Mouse (Mus musculus) erythroid progenitor cell, adult 5-6 weeks (primary cell): ENCODE results near the gene Pdss2. TPM values are rescaled to one million over a fixed set of nuclear protein-coding genes. Genes with fewer than 3 reads are reported as not detected.

Source experiments
- ATAC-seq: replicated peaks from 2 replicates; pipeline ENCODE4 v1.8.0; 2016; ENCODE audit warnings: moderate number of reproducible peaks, mild to moderate bottlenecking, moderate TSS enrichment, inconsistent platforms; ENCODE audit not compliant: poor library complexity, low FRiP score, severe bottlenecking
- total RNA-seq, 2 experiments: library from RNA; stranded (forward) in 1 of 2; stranded (reverse) in 1 of 2; fragments of 150-400 nt in 1 of 2; fragments of 186-747, 209-891 nt in 1 of 2; gene quantifications; 2 replicates each; pipeline versions ENCODE4 v1.2.3 to v1.2.4; 2015 to 2017; ENCODE audit warnings: low replicate concordance in 2 of 2

Pdss2 gene
- total RNA-seq, 2 experiments from 2014 or later, result 6.1 TPM; not detected in 1

GRCm38 (mm10) chr10:43294331-43294730 lies 73.0 kb downstream of the Pdss2 start:
- ATAC-seq, result no peak

DNA sequence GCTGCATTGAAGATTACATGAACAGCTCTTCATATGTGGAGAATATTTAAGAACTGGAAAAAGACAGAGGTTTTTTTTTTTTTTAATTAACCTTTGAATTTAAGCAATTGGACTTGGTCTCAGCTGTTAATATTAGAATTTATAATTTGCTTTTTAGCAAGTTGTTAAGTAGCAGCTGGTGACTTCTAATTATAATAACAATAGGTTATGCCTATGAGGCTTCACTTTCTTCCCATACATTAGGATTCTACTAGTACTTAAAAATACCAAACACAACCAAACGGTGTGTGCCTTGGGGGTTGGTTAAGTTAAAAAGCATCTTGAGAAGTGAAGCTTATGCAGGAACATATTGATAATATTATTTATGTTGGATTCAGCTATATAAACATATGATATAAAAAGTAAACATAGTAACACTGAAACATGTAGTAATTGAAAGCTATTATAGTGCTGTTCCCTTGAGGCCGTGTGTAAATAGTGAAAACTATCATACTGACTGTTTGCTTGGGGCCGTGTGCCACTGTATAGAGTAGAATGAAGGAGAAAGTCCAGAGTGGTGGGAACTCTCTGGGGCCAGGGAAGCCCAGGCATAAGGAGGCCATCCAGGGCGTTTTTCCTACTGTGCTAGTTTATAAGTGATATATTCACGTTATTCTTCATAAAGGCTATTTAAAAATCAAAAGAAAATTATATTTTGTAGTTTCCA lies 87.0 kb downstream of the Pdss2 start:
- no peak for ATAC-seq

DNA sequence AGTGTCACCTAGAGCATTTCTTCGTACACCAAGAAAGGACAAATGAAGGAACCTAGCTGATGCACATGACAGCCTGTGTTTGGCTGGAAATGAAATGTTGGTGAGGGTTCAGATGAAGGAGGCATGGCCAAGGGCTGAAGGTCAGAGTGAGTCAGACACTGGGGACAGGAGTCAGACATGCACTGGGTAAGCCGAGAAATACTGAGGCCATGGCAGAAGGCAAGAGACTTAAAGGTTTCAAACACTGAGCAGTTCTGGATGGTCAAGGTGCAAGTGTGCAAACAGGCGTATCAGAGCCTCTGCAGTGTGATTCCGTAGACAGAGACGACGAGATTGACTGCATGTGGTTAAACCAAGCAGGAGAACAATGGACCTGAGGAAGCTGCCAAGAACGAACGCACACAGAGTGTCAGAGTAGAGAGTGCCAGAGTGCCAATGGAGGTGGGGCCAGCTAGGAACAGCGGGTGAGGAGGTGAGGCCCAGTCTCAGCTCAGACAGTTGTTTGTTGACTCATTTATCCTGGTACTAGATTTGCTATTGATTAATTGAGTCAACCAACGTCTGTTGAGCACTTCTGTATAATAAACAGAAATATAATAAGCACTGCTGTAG lies 89.6 kb downstream of the Pdss2 start:
- ATAC-seq, result no peak

- no peak for ATAC-seq
Measured at GRCm38 (mm10) chr10:43312211-43312610, 90.9 kb downstream of the Pdss2 start.

DNA sequence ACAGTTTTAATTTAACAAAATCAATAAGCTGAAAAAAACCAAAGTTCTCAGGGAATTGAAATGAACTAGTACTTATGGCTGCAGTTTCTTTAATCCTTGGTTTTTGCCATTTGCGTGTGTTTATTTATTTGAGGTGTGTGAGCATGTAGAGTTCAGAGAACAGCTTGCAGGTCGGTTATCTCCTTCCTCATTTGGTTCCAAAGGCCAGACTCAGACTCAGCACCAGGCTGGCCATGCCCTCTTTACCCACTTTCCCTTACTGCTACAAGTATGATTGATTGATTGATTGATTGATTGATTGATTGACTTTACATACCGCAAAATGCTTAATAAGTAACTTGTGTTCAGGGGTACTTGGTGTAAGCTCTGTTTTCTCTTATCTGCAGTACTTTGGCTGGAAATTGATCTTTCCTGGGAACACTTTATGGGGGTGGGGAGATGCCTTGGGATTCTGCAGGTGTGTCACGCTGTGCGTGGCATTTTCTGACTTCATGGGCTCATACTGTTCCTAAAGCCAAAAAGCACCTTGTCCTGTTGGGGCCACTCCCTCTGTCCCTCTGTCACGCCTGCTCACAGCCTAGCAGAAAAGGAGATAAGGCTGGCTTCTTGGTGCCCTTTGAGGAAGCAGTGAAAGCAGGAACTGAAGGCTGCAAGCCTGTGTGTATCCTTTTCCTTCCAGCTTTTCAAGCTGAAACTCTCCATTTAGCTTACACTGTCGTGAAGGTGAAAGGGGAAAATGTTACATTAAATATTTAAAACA lies 91.6 kb downstream of the Pdss2 start:
- ATAC-seq, result no peak

DNA sequence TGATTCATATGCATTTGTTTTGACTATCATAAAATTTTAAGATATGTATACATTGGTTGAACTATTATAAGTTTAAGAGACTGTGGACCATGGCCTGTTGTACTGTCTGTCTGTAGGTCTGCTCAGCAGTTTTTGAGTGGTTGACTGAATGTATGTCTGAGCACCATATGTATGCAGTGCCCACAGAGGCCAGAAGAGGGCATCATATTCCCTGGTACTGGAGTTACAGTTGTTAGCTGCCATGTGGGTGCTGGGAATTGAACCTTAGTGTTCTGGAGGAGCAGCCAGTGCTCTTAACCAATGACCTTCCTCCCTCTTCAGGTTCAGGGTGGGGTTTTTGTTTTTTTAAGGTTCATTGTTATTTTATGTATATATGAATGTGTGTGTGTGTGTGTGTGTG lies 93.9 kb downstream of the Pdss2 start:
- no peak for ATAC-seq

GRCm38 (mm10) chr10:43317327-43317951 lies 96.2 kb downstream of the Pdss2 start:
- no peak for ATAC-seq

GRCm38 (mm10) chr10:43321019-43321418 lies 99.7 kb downstream of the Pdss2 start:
- no peak for ATAC-seq

GRCm38 (mm10) chr10:43322446-43323178 lies 101.3 kb downstream of the Pdss2 start:
- ATAC-seq, result no peak

GRCm38 (mm10) chr10:43323386-43323785 lies 102.1 kb downstream of the Pdss2 start:
- ATAC-seq, result no peak

DNA sequence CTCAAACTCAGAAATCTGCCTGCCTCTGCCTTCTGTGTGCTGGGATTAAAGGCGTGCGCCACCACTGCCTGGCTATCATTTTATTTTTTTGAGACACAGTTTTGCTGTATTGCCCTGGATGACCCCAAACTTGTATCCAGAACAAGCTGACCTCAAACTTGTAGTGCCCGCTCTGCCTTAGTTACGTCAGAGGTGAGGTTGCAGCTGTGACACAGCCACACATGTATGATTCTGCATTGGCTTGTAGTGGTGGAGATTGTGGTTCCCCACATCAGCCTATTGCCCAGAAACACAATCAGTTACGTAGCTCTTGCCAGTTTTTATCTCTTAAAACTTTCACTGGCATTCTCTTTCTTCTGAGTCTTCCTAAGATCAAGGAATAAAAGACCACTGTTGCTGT lies 108.5 kb downstream of the Pdss2 start:
- no peak for ATAC-seq

DNA sequence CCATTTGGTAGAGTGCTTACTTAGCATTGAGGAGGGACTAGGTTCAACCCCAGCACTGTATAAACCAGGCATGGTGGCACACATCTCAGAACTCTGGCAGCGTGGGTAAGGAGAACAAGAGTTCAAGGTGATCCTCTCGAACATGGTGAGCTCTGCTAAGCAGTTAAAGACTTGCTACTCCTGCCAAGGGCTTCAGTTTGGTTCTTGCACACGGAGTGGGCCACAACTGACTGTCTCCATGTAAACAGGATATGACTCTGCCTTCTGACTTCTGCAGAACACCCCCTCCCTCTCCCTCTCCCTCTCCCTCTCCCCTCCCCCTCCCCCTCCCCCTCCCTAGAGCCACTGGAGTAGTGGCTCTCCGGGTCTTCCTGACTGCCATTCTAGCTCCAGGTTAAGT lies 109.4 kb downstream of the Pdss2 start:
- ATAC-seq, result no peak

DNA sequence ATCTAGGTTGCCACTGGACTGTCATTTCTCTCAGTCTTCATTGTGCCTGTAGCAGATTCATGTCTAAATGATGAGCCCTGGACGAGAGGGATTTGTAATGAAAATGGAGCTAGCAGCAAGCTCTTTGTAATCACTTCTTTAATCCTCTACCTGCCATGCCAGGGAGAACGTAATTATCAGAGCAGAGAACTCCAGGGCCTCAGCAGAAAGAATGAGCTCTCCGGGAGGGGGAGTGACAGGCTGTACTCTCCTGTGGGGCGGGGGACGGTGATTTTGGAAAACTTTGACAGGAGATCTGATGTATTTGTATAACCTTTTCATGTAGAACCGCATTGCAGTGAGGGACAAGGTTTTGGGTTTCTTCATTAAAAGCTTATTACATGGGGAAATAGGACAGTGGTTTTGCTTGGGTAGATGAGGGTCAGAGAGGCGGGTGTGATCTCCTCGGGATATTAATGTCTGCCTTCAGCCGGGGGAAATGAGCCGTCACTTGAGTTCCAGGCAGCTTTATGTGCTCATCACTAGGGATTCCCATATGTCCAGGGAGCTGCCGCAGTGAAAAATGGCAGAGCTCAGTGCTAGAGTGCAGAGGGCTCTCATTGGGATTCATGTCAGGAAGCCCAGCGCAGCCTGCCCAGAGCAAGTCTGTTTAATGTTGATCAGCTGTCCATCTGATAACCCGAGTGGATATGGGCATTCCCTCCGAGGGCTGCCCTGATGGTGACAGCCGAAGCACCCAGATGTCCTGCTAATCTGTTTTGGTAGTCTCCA lies 110.8 kb downstream of the Pdss2 start:
- no peak for ATAC-seq

- no peak for ATAC-seq
Measured at GRCm38 (mm10) chr10:43335874-43336273, 114.6 kb downstream of the Pdss2 start.

DNA sequence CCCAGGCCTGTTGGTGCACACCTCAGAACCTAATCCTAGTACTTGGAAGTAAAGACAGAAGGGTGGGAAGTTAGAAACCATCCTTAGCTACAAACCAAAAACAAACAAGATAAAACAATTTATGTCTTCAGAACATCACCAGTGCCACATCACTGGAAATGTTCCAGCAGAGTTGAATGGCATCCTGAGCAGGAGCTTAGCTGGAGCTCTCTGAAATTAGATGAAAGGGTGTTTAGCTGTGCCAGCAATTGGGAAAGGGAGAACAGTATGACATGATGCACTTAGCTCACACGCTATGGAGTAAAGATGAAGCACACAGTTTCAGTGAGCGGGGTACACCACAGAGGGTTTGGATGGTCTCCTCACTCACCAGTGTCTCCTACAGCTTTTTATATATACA lies 115.8 kb downstream of the Pdss2 start:
- no peak for ATAC-seq

DNA sequence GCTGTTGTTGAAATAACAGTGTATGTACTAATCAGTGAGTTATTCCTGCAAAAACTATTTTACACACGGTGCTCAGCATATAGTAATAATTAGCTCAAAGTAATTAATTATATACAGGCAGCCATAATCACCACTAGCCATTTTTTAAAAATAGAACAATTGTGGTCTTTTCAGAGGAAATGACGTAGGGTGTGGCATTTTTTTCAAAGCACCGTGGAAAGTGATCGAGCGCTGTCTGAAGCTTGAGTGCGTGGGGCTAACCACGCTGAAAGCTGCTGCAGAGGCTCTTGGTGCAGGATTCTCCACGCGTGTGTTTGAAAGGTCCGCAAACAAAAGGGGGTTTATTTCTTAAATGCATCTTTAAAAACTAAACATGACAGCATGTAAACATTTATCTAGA lies 118.5 kb downstream of the Pdss2 start:
- ATAC-seq, result no peak

DNA sequence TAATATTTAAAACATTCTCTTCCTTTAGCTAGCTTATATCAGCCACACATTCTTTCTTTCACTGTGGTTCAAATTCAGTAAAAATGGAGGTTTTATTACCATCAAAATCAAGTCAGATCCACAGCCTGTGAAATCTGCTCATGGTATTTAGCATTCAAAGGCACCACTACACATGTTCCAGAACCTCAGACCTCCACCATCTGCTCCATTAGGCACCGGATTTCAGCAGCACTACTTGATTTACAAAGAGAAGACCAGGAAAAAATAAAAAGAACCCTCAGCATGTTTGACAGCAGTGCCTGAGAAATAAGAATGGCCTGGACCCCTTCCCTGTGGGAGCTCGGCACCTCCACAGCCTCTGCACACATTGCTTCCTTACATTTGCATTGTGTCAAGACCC lies 128.4 kb downstream of the Pdss2 start:
- ATAC-seq, result no peak

DNA sequence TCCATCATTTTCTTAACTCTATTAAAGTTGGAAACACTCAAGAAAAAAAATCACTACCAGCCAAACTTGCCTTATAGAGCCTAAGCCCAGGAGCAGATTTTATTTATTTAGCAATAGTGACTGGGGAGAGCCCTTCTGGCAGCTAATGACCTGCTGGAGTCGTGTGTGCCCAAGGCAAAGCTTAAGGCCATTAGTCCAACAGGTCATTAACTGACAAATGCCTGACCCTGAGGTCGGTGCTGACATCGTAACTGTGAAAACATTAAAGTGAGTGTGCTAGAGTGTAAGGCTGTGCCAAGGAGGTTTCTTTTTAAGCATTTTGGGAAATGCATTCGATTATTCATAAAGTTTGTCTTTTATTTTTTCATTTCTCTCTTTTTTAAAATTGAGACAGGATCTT lies 136.6 kb downstream of the Pdss2 start:
- no peak for ATAC-seq

DNA sequence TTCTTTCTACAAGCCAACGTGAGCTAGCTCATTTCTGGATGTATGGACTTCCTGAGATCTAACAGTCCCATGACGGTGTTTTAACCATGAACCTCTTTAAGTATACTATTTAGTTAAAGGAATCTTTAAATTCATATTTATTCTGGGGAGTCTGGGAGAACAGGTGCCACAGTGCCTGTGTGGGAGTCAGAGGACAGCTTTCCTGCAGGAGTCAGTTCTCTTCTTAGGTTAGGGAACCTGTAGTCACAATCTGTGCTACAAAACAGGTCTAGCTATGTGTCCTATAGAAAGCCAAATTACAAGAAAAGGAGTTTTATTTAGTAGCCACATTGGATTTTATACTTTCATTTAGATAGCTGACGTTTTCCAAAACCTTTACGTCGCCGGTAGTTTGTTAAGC lies 141.7 kb downstream of the Pdss2 start:
- no peak for ATAC-seq
